Mouse (Mus musculus): ENCODE measurements at regions not wholly inside any gene's neighbourhood (a gene's known extent, or its start where the extent isn't known, plus 50 kb on each side); places are given as distances from the start of the nearest gene placed in this dataset.

GRCm38 (mm10) chr12:71429561-71430200 lies 120.0 kb downstream of the Dact1 start:
- DNase-seq (ENCODE audit: low spot score): peak; percentile 92

GRCm38 (mm10) chr12:71430331-71430730 lies 120.6 kb downstream of the Dact1 start:
- DNase-seq (ENCODE audit: low spot score): no peak

- DNase-seq (ENCODE audit: low spot score): no peak
These were observed 121.4 kb downstream of the Dact1 start for GRCm38 (mm10) chr12:71431116-71431515.

GRCm38 (mm10) chr12:71433549-71434200 lies 124.0 kb downstream of the Dact1 start:
- DNase-seq (ENCODE audit: low spot score): peak; percentile 84

GRCm38 (mm10) chr12:71438254-71438653 lies 128.6 kb downstream of the Dact1 start:
- peak; percentile 79 for DNase-seq (ENCODE audit: low spot score)

- no peak for DNase-seq (ENCODE audit: low spot score)
These were observed 131.2 kb downstream of the Dact1 start for GRCm38 (mm10) chr12:71440863-71441262.

GRCm38 (mm10) chr12:71441272-71441671 lies 131.6 kb downstream of the Dact1 start:
- no peak for DNase-seq (ENCODE audit: low spot score)

- no peak for DNase-seq (ENCODE audit: low spot score)
These were observed 136.7 kb downstream of the Dact1 start for GRCm38 (mm10) chr12:71446177-71446891.

- peak; percentile 42 for DNase-seq (ENCODE audit: low spot score)
These were observed 137.2 kb downstream of the Dact1 start for GRCm38 (mm10) chr12:71446892-71447268.

- DNase-seq (ENCODE audit: low spot score): no peak
These were observed 139.3 kb downstream of the Dact1 start for GRCm38 (mm10) chr12:71449032-71449431.

- no peak for DNase-seq (ENCODE audit: low spot score)
These were observed 140.4 kb downstream of the Dact1 start for GRCm38 (mm10) chr12:71450128-71450527.

GRCm38 (mm10) chr12:71450680-71451463 lies 141.2 kb downstream of the Dact1 start:
- DNase-seq (ENCODE audit: low spot score): peak; percentile 72

- DNase-seq (ENCODE audit: low spot score): no peak
These were observed 147.2 kb downstream of the Dact1 start for GRCm38 (mm10) chr12:71456900-71457299.

- no peak for DNase-seq (ENCODE audit: low spot score)
These were observed 149.0 kb downstream of the Dact1 start for GRCm38 (mm10) chr12:71458559-71459176.

- no peak for DNase-seq (ENCODE audit: low spot score)
These were observed 151.0 kb downstream of the Dact1 start for GRCm38 (mm10) chr12:71460643-71461042.

- no peak for DNase-seq (ENCODE audit: low spot score)
These were observed 158.1 kb downstream of the Dact1 start for GRCm38 (mm10) chr12:71467820-71468219.

- peak; percentile 47 for DNase-seq (ENCODE audit: low spot score)
These were observed 158.6 kb downstream of the Dact1 start for GRCm38 (mm10) chr12:71468324-71468723.

- no peak for DNase-seq (ENCODE audit: low spot score)
These were observed 161.5 kb downstream of the Dact1 start for GRCm38 (mm10) chr12:71470983-71471715.

- DNase-seq (ENCODE audit: low spot score): no peak
These were observed 162.0 kb downstream of the Dact1 start for GRCm38 (mm10) chr12:71471720-71472119.

GRCm38 (mm10) chr12:71476238-71476637 lies 166.6 kb downstream of the Dact1 start:
- no peak for DNase-seq (ENCODE audit: low spot score)

GRCm38 (mm10) chr12:71477691-71478090 lies 168.0 kb downstream of the Dact1 start:
- DNase-seq (ENCODE audit: low spot score): peak; percentile 31
